Mouse (Mus musculus) ovary, postnatal 36 days (tissue): ENCODE results near the gene Trim71.

Source experiments
- DNase-seq: peaks from one replicate; pipeline ENCODE4 v3.0.0; 2022; ENCODE audit warnings: low spot score, mixed read lengths

Gene Trim71

GRCm38 (mm10) chr9:114557086-114557485 is 7.1 kb downstream of the Trim71 start:
- no peak for DNase-seq

GRCm38 (mm10) chr9:114556276-114556855 is 7.8 kb downstream of the Trim71 start:
- DNase-seq, result no peak

DNA sequence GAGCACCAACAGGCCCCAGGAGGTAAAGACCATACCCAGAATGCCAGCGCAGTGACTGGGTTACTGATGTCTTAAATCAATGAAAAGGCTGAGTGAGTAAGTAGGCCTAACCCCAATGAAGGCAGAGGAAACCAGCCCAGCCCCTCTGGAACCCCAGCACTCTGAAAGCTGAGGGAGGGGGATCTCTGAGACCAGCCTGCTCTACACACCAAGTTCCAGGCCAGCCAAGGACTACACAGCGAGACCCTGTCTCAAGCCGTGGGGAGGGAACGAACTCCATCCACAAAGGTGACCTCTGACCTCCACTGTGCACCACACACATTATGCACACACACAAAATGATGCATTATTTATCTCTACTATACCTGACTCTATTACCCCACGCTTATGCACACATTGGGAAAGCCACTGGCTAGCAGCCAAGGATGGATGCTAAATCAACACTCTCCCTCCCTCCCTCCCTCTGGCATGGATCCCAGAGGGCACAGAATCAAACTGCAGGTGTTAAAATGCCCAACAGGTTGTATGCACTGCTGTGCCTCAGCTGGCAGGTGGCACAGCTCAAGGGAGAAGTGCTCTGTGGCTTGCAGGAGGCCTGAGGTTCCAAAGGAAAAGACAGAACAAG is 9.7 kb downstream of the Trim71 start:
- DNase-seq, result no peak

DNA sequence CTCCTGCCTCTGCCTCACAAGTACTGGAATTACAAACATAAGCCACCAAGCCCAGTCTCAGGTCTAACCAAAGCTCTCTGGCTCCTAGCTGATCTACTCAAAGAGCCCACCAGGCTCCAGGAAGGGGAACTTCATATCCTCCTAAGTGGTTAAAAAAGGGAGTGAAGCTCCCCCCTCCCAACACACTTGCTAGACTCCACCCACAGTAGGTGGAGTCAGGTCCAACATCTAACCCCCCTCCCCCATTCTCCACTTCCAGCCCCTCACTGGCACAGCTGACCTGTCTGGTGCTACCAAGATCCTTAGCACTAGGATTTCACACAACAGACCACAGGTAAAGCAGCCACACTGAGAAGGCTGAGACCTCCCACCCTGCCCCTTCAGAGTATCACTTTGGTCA is 10.3 kb downstream of the Trim71 start:
- DNase-seq, result no peak

DNA sequence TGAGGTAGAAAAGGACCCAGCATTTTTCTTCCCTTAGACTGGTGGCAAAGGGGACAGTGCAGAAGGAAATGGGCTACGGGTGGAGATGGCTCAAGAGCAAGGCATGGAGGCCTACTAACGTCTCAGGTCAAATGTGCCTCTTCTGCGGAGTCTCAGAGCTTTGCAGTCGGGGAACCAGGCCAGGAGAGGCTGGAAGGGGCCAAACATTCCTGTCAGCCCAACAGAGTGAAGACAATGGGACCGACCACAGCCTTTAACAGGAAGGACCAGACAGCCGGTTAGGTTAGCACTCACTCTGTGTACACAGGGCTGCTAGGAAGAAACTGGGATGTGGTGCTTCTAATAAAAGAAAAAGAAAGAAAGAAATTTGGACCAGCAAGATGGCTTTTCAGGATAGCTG is 14.1 kb downstream of the Trim71 start:
- no peak for DNase-seq

DNA sequence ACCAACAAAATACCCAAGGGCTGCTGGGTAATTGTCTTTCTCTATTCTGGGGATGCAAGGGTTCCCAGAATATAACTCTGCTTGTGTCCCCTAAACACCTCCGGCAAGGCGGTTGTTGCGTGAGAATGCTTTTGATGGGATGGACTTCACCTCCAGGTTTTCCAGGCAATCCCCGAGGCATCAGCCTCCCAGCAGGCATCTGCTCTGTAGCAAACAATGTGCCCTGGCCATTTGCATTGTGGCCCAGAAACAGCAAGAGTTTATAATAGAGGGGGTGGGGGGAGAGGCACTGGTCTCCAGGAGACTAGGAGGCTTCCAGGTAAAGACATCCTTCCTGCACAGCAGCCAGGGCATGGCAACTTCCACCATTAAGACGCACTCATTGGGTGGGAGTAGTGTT is 15.1 kb downstream of the Trim71 start:
- no peak for DNase-seq

GRCm38 (mm10) chr9:114548496-114548895 is 15.7 kb downstream of the Trim71 start:
- DNase-seq, result no peak

- no peak for DNase-seq
These were observed 16.5 kb downstream of the Trim71 start for GRCm38 (mm10) chr9:114547643-114548077.

- no peak for DNase-seq
These were observed 17.4 kb downstream of the Trim71 start for GRCm38 (mm10) chr9:114546765-114547164.

GRCm38 (mm10) chr9:114544754-114545393 is 19.3 kb downstream of the Trim71 start:
- DNase-seq, result no peak

DNA sequence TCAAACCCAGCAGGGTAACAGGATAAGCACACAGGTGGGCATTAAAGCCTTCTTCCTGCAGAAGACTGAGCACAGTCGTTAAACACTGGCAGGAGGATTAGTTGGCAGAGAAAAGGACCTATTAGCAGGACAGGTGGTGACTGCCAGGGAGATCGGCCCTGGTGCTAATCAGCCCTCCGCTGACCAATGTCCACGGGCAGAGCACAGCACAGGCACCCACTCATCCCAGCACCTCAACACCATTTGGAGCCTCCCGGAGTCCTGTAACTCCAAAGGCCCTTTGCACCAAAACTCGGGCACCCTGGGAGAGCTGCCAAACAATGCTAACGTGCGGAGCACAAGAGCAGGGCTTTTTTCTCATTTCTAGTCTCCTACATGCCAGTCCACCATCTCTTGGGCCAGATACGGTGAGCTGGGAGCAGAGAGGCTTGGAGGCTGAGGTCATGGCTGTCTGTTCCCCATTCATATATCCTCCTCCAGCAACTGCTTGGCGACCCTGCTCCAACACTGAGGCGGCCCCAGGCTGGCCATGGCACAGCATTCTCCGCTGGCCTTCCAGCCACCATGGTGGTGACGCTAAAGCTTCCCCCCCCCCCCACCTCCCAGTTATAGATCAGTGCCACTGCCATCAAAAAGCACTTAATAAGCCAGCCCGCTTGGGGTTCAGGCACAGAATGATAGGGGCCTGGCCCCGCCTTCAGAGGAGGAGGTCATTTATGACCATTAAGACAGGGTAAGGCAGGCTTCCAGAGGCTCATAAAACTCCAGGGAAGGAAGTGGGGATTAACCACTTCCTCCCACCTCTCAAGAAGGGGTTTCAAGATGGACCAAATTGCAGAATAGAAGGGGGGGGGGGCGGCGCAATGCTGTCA is 20.1 kb downstream of the Trim71 start:
- no peak for DNase-seq

DNA sequence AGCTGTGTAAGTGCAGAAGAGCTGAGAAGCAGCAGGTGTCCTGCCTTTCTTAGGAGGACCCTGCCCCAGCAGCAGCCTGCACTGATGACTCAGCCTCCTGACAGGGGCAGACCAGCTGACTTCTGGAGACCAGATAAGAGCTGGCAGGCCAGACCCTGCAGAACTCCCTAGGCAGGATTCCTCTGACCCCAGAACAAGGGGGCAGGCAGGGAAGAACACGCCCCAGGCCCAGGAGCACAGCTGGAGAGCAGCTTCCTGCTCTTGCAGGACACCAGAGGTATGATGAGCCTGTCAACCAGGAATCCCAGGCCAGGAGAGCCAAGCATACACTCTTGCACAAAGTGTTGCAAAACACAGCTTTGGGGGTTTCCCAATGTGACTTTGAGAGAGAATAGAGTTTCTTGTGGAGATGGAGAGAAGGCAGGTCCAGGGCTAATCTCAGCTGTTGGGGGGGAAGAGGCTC is 22.9 kb downstream of the Trim71 start:
- no peak for DNase-seq

- no peak for DNase-seq
These were observed 25.1 kb downstream of the Trim71 start for GRCm38 (mm10) chr9:114538996-114539563.

- DNase-seq, result no peak
These were observed 27.5 kb downstream of the Trim71 start for GRCm38 (mm10) chr9:114536628-114537027.

DNA sequence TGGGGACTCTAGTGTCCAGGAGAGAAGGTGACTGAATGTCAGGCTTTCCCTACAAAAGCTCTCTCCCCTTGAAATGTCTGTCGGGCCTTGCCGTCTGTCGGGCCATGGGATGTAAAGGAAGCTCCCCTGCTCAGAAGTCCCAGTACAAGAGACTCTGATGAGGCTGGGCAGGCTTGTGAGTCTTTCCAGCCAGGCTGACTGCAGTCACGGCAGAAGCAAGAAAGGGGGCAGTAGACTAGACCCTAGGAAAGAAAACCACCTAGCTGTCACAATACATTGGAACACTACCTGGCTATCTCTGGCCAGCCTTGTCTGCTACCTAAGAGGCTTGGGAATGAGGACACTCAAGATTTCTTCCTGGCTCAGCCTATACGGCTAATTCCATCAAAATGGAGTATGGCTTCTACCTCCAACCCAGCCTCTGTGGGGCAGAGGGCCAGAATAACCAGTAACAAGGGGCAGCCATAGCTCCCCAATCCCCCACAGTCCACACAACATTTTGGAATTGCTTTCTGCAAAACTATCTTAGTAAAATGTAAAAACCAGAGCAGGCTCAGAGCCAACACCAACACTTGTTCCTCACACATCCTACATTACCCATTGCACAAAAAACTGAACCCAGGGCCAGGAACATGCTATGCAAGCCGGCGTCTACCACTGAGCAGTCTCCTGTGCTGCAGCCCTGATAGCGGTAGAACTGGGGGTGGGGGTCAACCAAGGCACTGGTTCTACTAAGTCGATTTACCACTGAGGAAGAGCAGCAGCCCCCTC is 29.2 kb downstream of the Trim71 start:
- DNase-seq, result no peak

DNA sequence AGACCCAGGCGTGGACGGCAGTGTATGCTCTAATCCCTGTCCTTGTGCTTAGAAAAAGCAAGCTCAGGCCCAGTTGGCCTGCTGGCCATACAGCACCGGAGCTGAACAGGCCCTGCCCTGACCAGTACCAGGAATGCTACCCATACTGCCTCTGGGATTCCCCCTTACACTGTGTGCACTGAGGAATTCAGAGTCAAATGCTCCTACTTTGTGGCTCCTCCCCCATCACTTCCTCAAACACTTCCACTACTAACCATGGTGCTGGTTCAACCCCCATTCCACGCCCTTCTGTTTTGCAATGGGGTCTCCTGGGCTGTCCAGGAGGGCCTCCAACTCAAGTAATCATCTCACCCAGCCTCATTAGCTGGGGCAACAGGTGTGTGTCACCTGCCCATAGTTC is 30.3 kb downstream of the Trim71 start:
- no peak for DNase-seq

DNA sequence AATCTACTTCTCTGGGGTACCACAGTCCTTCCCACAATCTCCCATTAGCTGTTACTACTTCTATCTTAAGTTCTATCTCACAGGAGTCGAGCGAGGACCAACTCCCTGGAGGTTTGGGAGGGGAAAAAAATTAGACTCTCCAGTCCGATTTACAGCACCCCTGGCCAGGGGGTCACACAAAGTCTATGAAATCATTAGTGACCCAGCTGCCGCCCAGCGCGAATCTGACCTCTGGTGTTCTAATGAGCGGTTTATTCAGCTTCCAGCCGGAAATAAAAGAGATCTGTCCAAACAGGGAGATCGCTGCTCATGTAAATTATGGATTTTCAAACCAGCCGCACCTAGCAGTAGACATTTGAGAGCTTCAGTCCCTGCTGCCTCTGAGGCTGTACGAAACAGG is 32.9 kb downstream of the Trim71 start:
- DNase-seq, result no peak

GRCm38 (mm10) chr9:114528680-114529048 is 35.5 kb downstream of the Trim71 start:
- no peak for DNase-seq

- no peak for DNase-seq
These were observed 36.0 kb downstream of the Trim71 start for GRCm38 (mm10) chr9:114527992-114528679.

- DNase-seq, result no peak
These were observed 37.1 kb downstream of the Trim71 start for GRCm38 (mm10) chr9:114527085-114527484.

- no peak for DNase-seq
These were observed 37.6 kb downstream of the Trim71 start for GRCm38 (mm10) chr9:114526581-114526980.
